Mouse (Mus musculus) forebrain, embryonic 14.5 days (tissue): ENCODE measurements around the gene Omt2a. TPM values are rescaled to one million over a fixed set of nuclear protein-coding genes. Genes with fewer than 3 reads are reported as not detected.
"Not testable (repeated sequence)": the region's sequence is repeated elsewhere in the genome, so short reads cannot be mapped to it uniquely, and the experiment has no call there.

Experiments used
- ATAC-seq: fragments of 200-750 bp; cut with Nextera tagmentation; 2 replicates; pipeline ENCODE4 v1.8.0; 2017; ENCODE audit warnings: mild to moderate bottlenecking, moderate library complexity
- DNase-seq: peaks from one replicate; pipeline ENCODE4 v3.0.0-alpha.2; 2015; ENCODE audit warnings: low spot score
- H3K27ac ChIP-seq: fragments of 300-500 bp; sonication (generic); 2 replicates; pipeline ENCODE4 v1.5.1; 2014; ENCODE audit warnings: low read depth, mild to moderate bottlenecking, control low read depth, low read length, moderate library complexity
- H3K27me3 ChIP-seq: fragments of 300-500 bp; sonication (generic); replicated peaks from 2 replicates; pipeline ENCODE4 v1.6.1; 2014; ENCODE audit warnings: low read length, control low read depth, mixed read lengths; ENCODE audit not compliant: control insufficient read depth, insufficient read depth
- H3K36me3 ChIP-seq: fragments of 300-500 bp; sonication (generic); 2 replicates; pipeline ENCODE4 v1.6.1; 2014; ENCODE audit warnings: low read length, control low read depth; ENCODE audit not compliant: control insufficient read depth, insufficient read depth
- H3K4me1 ChIP-seq: fragments of 300-500 bp; sonication (generic); 2 replicates; pipeline ENCODE4 v1.6.1; 2014; ENCODE audit warnings: antibody characterized with exemption, low read length, control low read depth; ENCODE audit not compliant: control insufficient read depth, insufficient read depth
- H3K4me2 ChIP-seq: fragments of 300-500 bp; sonication (generic); 2 replicates; pipeline ENCODE4 v1.6.1; 2014; ENCODE audit warnings: mild to moderate bottlenecking, control low read depth, low read length
- H3K4me3 ChIP-seq: fragments of 300-500 bp; sonication (generic); 2 replicates; pipeline ENCODE4 v1.5.1; 2014; ENCODE audit warnings: low read depth, low read length, control low read depth
- H3K9ac ChIP-seq: fragments of 300-500 bp; sonication (generic); 2 replicates; pipeline ENCODE4 v1.6.1; 2014; ENCODE audit warnings: mild to moderate bottlenecking, low read length, control low read depth, moderate library complexity
- H3K9me3 ChIP-seq: fragments of 300-500 bp; sonication (generic); replicated peaks from 2 replicates; pipeline ENCODE4 v1.6.1; 2016; ENCODE audit warnings: low read length, control low read depth, mixed read lengths; ENCODE audit not compliant: control insufficient read depth
- WGBS: fragments of 180-500 bp; shearing (Covaris S2); extraction: QIAGEN DNeasy Blood & Tissue Kit; methylation state at CpG from one replicate; pipeline ENCODE4 v1.1.7; 2014; 5-methylcytosine and 5-hydroxymethylcytosine counted together
- polyA plus RNA-seq: library from polyadenylated mRNA; unstranded; fragments of >200 nt; fragmentation: Nextera tagmentation; extraction: Ambion mirVana; gene quantifications from 2 replicates; pipeline ENCODE4 v1.2.1, GENCODE M21; 2014

Gene Omt2a
- polyA plus RNA-seq, 1 experiment from 2014 or later = not detected

DNA sequence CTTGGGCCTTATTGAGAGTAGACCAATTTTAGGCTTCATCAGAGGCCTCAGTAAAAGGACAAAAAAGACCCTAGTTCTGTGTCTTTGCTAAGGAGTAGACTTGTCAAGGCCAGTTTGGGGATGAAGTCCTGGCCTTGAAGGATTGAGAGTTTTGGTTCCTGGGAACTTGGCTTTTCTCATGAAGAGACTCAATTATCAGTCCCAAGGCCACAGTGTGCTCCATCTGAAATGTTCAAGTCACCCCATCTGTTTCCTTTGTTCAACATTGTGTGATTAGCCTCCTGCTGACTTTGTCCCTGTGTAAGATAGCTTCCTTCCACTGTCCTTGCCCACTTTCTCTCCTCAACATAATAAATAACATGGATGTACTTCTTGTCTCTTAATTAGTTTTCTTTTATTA is 35.4 kb upstream of the Omt2a start:
- not testable (repeated sequence) for DNase-seq, H3K4me3 ChIP-seq, ATAC-seq, H3K27ac ChIP-seq, H3K9ac ChIP-seq, H3K4me2 ChIP-seq, H3K36me3 ChIP-seq, H3K27me3 ChIP-seq, H3K4me1 ChIP-seq, H3K9me3 ChIP-seq

DNA sequence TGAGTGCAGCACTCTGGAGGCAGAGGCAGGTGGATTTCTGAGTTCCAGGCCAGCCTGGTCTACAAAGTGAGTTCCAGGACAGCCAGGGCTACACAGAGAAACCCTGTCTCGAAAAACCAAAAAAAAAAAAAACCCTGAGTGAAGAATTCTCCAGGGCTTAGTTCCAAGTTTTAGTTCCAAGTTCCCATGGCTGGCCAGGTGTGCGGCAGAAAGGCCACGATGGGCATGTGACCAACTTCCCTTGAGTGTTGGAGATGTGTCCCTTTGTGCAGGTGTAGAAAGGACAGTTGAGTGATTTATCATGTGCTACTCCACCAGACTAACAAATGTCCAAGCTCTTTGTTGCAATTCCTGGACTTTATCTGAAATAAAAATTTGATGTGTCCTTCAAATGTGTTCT is 34.5 kb upstream of the Omt2a start:
- not testable (repeated sequence) for H3K9ac ChIP-seq, H3K4me2 ChIP-seq, DNase-seq, H3K9me3 ChIP-seq, H3K27me3 ChIP-seq, H3K27ac ChIP-seq, H3K4me3 ChIP-seq, ATAC-seq, H3K4me1 ChIP-seq, H3K36me3 ChIP-seq
- 81% methylated on average over 3 of the region's 3 CpGs for WGBS

DNA sequence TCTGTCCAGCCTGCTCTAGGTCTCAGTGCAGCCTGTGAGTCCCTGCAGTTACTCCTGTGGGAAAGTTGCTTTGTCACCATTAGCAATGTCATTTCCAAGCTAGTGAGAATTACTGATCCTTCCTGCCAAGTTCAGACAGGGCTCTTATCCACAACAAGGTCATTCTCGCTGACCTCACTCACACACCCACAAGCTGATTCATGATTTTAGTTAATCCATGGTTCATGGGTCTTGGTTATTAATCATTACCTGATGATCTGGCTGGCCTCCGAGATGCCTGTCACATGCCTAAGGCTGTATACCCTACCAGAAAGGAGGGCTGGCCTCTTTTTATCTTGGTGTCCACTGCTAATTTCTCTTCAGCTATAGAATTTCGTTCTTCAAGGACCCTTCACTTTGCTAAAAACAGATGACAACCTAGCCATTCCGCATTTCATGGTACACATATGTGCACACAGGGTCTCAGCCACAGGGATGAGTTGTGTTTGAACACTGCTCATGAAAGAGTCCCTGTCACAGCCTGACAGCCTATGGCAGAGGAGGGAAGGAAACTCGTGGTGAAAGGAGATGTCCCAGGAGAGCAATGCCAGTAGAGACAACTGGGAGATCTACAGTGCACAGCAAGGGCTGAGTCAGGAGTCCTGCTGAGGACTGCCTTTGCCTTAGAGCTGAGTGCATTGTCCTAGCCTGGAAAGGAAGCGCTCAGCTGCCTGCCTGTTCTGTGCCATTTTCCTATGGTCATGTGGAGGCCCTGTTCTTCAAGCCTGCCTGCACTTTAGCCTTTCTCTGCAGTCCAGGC is 33.8 kb upstream of the Omt2a start:
- 66% methylated on average over 6 of the region's 6 CpGs for WGBS

DNA sequence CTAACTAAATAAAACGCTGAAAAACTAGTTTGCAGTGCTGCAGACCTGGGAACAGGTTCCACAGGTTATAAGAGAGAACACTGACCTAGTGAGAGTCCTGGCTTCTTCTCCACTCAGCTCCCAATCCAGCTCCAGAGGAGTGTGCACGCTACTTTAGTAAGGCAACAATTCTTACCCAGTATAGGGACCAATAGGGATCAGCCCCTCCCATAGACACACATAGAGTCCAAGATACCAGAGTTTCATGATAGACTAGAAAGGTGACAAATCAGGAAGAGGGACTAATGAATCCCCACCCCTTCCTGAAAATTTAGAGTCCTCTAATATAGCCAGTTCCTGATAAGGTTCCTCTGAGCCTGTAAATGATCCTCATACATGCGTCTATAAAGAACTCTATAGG is 32.4 kb upstream of the Omt2a start:
- Histone ChIP-seq H3K27ac (no peak overlapping the region), H3K27me3 (no peaks in the 10 kb centered on the region), H3K9me3 (no peaks in the 10 kb centered on the region), H3K36me3 (no peaks in the 10 kb centered on the region), H3K4me1 (no peaks in the 10 kb centered on the region), H3K4me3 (no peak overlapping the region), H3K9ac (no peak overlapping the region), H3K4me2 (no peak overlapping the region)
- WGBS = 72% methylated on average over 3 of the region's 3 CpGs
- ATAC-seq = no peak
- DNase-seq = no peak

More for the DNA sequence above, 33.8 kb upstream of the Omt2a start:
- not testable (repeated sequence) for H3K4me1 ChIP-seq, H3K4me2 ChIP-seq, ATAC-seq, H3K27ac ChIP-seq, H3K36me3 ChIP-seq, H3K27me3 ChIP-seq, DNase-seq, H3K9ac ChIP-seq, H3K4me3 ChIP-seq, H3K9me3 ChIP-seq

DNA sequence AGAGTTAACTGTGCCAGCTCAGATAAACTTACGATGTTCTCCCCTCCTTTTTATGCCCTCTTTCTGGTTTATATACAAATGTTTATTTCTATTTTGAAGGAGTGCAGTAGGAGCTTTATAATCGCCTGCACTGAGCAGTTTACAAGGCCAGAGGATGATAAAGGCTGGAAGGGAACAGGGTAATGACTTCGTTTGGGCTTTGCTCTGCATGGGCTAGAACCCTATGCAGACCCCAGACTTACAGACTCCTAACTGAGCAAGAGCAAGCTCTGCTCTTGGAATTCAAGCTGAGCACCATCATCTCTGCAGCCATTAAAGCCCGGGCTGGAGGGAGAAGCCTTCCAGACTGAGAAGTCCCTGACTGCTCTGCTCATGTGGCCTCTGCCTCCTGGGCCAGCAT is 30.6 kb upstream of the Omt2a start:
- WGBS = 56% methylated on average over 3 of the region's 4 CpGs

DNA sequence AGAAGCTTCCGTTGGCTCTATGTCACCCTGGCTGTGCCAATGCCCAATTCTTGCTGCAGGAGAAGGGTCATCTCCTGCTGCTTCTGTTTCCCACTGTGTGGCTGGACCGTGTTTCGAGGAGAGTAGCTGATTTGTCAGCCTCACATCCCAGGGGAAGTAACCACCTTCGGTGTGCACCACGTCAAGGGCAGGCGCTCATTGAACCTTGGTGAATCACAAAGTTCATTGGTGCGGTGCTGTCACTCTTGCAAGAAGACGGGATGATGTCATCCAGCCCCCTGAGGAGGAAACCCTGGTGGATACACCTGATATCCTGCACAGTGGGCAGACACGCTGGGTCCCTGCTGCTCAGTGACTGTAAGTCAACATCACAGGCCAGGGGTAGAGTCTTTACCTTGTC is 28.5 kb upstream of the Omt2a start:
- H3K4me1 ChIP-seq, H3K4me3 ChIP-seq, H3K9ac ChIP-seq, DNase-seq, H3K9me3 ChIP-seq, H3K27ac ChIP-seq, ATAC-seq, H3K27me3 ChIP-seq, H3K36me3 ChIP-seq, H3K4me2 ChIP-seq: not testable (repeated sequence)
- WGBS = 88% methylated on average over 9 of the region's 9 CpGs

More for the DNA sequence above, 30.6 kb upstream of the Omt2a start:
- H3K9ac ChIP-seq, H3K27me3 ChIP-seq, DNase-seq, ATAC-seq, H3K4me1 ChIP-seq, H3K4me2 ChIP-seq, H3K9me3 ChIP-seq, H3K27ac ChIP-seq, H3K36me3 ChIP-seq, H3K4me3 ChIP-seq: not testable (repeated sequence)

DNA sequence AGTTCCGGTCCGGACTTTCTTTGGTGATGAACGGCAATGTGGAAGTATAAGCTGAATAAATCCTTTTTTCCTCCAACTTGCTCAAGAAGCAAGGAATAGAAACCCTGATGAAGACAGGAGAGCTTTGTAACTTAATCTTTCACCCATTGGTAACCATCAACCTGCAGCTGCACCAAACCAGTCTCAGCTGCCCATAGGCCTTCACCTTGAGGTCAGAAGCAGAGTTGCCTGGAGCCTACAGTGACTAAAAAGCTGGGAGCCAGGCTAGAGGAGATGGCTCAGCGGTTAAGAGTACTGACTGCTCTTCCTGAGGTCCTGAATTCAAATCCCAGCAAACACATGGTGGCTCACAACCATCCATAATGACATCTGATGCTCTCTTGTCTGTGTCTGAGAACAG is 27.9 kb upstream of the Omt2a start:
- not testable (repeated sequence) for ATAC-seq, H3K27ac ChIP-seq, H3K27me3 ChIP-seq, H3K9me3 ChIP-seq, H3K4me2 ChIP-seq, H3K9ac ChIP-seq, H3K4me1 ChIP-seq, H3K36me3 ChIP-seq, DNase-seq, H3K4me3 ChIP-seq
- WGBS = 91% methylated on average over 4 of the region's 4 CpGs

DNA sequence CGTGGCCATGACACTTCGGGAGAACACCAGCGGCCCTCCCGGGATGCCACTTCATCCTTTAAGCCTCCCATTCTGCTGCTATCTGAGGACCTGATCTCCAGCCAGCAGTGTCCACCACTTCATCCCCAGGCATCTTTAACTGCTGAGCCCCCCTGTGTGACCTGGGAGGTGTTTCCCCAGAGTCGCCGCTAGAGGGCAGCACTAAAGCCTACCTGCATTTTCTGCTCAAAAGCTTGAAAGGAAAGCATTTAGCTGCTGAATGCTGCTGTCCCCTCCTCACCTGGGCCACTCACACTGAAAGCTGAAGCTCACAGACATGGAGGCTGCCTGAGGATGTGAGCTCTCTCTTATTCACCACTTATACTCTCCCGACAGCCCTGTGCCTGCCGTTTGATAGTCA is 25.7 kb upstream of the Omt2a start:
- ATAC-seq (peak; percentile 37; the same call in 1 of the 2 replicates), DNase-seq (peak; percentile 57)
- not testable (repeated sequence) for H3K9ac ChIP-seq, H3K27me3 ChIP-seq, H3K4me2 ChIP-seq, H3K4me3 ChIP-seq, H3K4me1 ChIP-seq, H3K27ac ChIP-seq, H3K9me3 ChIP-seq, H3K36me3 ChIP-seq
- WGBS = 9% methylated on average over 8 of the region's 8 CpGs

DNA sequence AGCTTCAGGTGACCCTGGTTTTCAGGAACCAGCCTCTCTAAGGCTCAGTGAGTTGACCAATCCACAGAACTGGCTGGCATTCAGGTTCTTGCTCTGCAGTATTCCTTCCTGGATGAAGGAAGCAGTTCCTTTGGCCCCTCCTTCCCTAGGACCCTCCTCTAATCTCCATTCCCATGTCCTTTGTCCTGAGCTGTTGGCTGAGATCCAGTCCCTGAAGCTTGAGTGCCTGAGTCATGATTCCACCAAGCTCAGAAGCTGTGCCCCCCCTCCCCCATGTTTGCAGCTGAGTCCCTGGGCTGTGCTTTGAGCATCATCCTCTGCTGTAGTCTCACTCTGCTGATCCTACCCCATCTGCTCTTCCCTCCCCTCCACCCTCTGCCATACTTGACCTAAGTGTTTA is 22.5 kb upstream of the Omt2a start:
- not testable (repeated sequence) for H3K4me2 ChIP-seq, H3K27ac ChIP-seq, H3K9ac ChIP-seq, ATAC-seq, H3K4me3 ChIP-seq, H3K9me3 ChIP-seq, H3K4me1 ChIP-seq, H3K27me3 ChIP-seq, H3K36me3 ChIP-seq
- peak; percentile 34 for DNase-seq
